Mouse (Mus musculus): Measurements from ENCODE around the gene Ambra1. TPM values are rescaled to one million over a fixed set of nuclear protein-coding genes. Genes with fewer than 3 reads are reported as not detected.

Ambra1 gene
- polyA plus RNA-seq, 1 experiment, result 45.3 TPM

- DNase-seq (ENCODE audit: low read depth), result no peak
- no peak for TF ChIP-seq CTCF (IDR thresholded peaks at IDR 0.05; ENCODE audit: borderline replicate concordance, extremely low read depth, insufficient read depth, insufficient read length)
- no peak for TF ChIP-seq POLR2A (IDR thresholded peaks at IDR 0.05; ENCODE audit: borderline replicate concordance, extremely low read depth, insufficient read depth, insufficient read length, poor library complexity, severe bottlenecking)
These were observed 215.5 kb downstream of the Ambra1 start, which contains the start of gene Gm9821 for GRCm38 (mm10) chr2:91945483-91945882. TSS of gene Gm9821 (plus strand) at chr2:91945703.

- DNase-seq (ENCODE audit: low read depth), result peak; percentile 34
- TF ChIP-seq CTCF (IDR thresholded peaks at IDR 0.05; ENCODE audit: borderline replicate concordance, extremely low read depth, insufficient read depth, insufficient read length), result no peak
- no peak for TF ChIP-seq POLR2A (IDR thresholded peaks at IDR 0.05; ENCODE audit: borderline replicate concordance, extremely low read depth, insufficient read depth, insufficient read length, poor library complexity, severe bottlenecking)
These were observed 216.9 kb downstream of the Ambra1 start for GRCm38 (mm10) chr2:91946836-91947235.

GRCm38 (mm10) chr2:91947397-91948150, 217.6 kb downstream of the Ambra1 start:
- DNase-seq (ENCODE audit: low read depth), result peak; percentile 57
- TF ChIP-seq POLR2A (IDR thresholded peaks at IDR 0.05; ENCODE audit: borderline replicate concordance, extremely low read depth, insufficient read depth, insufficient read length, poor library complexity, severe bottlenecking) (no peak), CTCF (IDR thresholded peaks at IDR 0.05; ENCODE audit: borderline replicate concordance, extremely low read depth, insufficient read depth, insufficient read length) (no peak)

GRCm38 (mm10) chr2:91948151-91948509, 218.2 kb downstream of the Ambra1 start:
- TF ChIP-seq CTCF (IDR thresholded peaks at IDR 0.05; ENCODE audit: borderline replicate concordance, extremely low read depth, insufficient read depth, insufficient read length), result no peak
- no peak for TF ChIP-seq POLR2A (IDR thresholded peaks at IDR 0.05; ENCODE audit: borderline replicate concordance, extremely low read depth, insufficient read depth, insufficient read length, poor library complexity, severe bottlenecking)
- DNase-seq (ENCODE audit: low read depth), result no peak

- TF ChIP-seq CTCF (IDR thresholded peaks at IDR 0.05; ENCODE audit: borderline replicate concordance, extremely low read depth, insufficient read depth, insufficient read length), result no peak
- no peak for TF ChIP-seq POLR2A (IDR thresholded peaks at IDR 0.05; ENCODE audit: borderline replicate concordance, extremely low read depth, insufficient read depth, insufficient read length, poor library complexity, severe bottlenecking)
- peak; percentile 18 for DNase-seq (ENCODE audit: low read depth)
These were observed 218.9 kb downstream of the Ambra1 start for GRCm38 (mm10) chr2:91948792-91949241.

GRCm38 (mm10) chr2:91949411-91950274, 219.7 kb downstream of the Ambra1 start:
- no peak for TF ChIP-seq CTCF (IDR thresholded peaks at IDR 0.05; ENCODE audit: borderline replicate concordance, extremely low read depth, insufficient read depth, insufficient read length)
- no peak for TF ChIP-seq POLR2A (IDR thresholded peaks at IDR 0.05; ENCODE audit: borderline replicate concordance, extremely low read depth, insufficient read depth, insufficient read length, poor library complexity, severe bottlenecking)
- DNase-seq (ENCODE audit: low read depth), result peak; percentile 76

- TF ChIP-seq POLR2A (IDR thresholded peaks at IDR 0.05; ENCODE audit: borderline replicate concordance, extremely low read depth, insufficient read depth, insufficient read length, poor library complexity, severe bottlenecking) (no peak), CTCF (IDR thresholded peaks at IDR 0.05; ENCODE audit: borderline replicate concordance, extremely low read depth, insufficient read depth, insufficient read length) (no peak)
- peak; percentile 86 for DNase-seq (ENCODE audit: low read depth)
These were observed 220.5 kb downstream of the Ambra1 start for GRCm38 (mm10) chr2:91950275-91951085.

DNA sequence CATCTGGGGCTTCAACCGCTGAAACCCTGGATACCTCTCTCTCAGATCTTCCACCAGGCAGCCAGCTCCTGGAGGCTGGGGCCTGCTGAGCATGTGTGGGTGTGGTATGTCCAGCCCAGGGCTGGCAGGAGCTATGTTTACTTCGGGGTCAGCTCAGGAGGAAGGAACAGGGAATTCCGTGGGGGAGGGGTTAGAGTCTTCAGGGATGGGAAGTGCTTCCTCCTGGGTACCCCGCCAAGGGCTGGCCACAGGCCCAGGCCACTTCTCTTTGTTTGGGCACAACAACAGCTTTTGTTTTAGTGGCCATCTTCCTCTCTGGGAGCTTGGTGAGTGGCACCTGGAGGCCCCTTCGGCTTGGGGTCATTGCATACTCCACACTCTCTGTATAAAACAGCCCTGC, 223.9 kb downstream of the Ambra1 start:
- TF ChIP-seq CTCF (IDR thresholded peaks at IDR 0.05; ENCODE audit: borderline replicate concordance, extremely low read depth, insufficient read depth, insufficient read length) (no peak), POLR2A (IDR thresholded peaks at IDR 0.05; ENCODE audit: borderline replicate concordance, extremely low read depth, insufficient read depth, insufficient read length, poor library complexity, severe bottlenecking) (no peak)
- no peak for DNase-seq (ENCODE audit: low read depth)

DNA sequence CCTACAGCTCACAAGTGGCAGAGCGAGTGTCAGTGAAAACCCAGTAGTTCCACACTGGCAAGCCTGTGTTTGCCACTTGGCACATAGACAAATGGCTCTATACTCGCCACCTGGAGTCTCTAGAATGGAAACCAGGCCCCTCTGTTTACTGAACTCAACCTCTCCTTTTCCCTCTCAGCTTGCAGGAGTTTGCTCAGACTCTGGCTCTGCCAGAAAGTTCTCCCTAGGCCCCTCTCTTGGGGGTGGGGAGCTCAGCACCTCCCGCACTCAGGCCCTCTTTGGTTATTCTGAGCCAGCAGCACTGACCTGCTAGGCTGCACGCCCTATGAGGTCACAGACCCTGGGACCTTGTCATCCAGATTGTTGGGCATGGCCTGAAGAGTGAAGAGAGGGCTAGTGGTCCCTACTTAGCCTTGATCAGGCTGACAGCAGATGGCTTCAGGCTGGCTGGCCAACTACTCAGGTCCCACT, 225.2 kb downstream of the Ambra1 start:
- no peak for TF ChIP-seq POLR2A (IDR thresholded peaks at IDR 0.05; ENCODE audit: borderline replicate concordance, extremely low read depth, insufficient read depth, insufficient read length, poor library complexity, severe bottlenecking)
- no peak for TF ChIP-seq CTCF (IDR thresholded peaks at IDR 0.05; ENCODE audit: borderline replicate concordance, extremely low read depth, insufficient read depth, insufficient read length)
- peak; percentile 59 for DNase-seq (ENCODE audit: low read depth)

DNA sequence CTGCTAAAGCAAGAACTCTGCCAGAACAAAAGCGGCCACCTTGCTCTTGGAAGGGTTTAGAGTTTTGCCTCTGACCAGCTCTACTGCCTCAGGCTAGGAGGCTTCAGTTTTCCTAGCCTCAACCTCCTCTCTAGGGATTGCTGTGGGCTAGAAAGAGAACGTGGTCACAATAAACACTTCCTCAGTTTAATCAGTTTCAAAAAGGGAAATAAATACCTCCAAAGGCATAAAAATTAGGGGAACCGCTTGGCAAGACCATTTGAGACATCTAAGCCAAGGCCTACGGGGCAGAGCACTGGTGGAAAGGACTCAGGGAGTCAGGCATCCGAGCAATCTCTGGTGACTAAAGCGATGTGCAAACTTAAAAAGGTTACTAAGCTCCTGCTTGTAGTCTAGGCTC, 225.9 kb downstream of the Ambra1 start:
- DNase-seq (ENCODE audit: low read depth), result no peak
- TF ChIP-seq CTCF (IDR thresholded peaks at IDR 0.05; ENCODE audit: borderline replicate concordance, extremely low read depth, insufficient read depth, insufficient read length), result no peak
- no peak for TF ChIP-seq POLR2A (IDR thresholded peaks at IDR 0.05; ENCODE audit: borderline replicate concordance, extremely low read depth, insufficient read depth, insufficient read length, poor library complexity, severe bottlenecking)
